Mouse (Mus musculus): ENCODE data around the gene Dst.

Gene Dst

GRCm38 (mm10) chr1:34139191-34139853 is 231.3 kb downstream of the Dst start:
- no peak for DNase-seq

- DNase-seq, result peak; percentile 55
These were observed 231.9 kb downstream of the Dst start for GRCm38 (mm10) chr1:34139871-34140471.

GRCm38 (mm10) chr1:34140686-34141085 is 232.7 kb downstream of the Dst start:
- DNase-seq, result no peak

- DNase-seq, result no peak
These were observed 235.0 kb downstream of the Dst start for GRCm38 (mm10) chr1:34142951-34143580.

- peak; percentile 30 for DNase-seq
These were observed 236.8 kb downstream of the Dst start for GRCm38 (mm10) chr1:34144826-34145225.

- DNase-seq, result no peak
These were observed 240.0 kb downstream of the Dst start for GRCm38 (mm10) chr1:34148039-34148438.

- no peak for DNase-seq
These were observed 242.5 kb downstream of the Dst start for GRCm38 (mm10) chr1:34150416-34151093.

- DNase-seq, result no peak
These were observed 244.7 kb downstream of the Dst start for GRCm38 (mm10) chr1:34152683-34153082.

GRCm38 (mm10) chr1:34156058-34156457 is 248.0 kb downstream of the Dst start:
- DNase-seq, result no peak

- no peak for DNase-seq
These were observed 249.7 kb downstream of the Dst start for GRCm38 (mm10) chr1:34157702-34158101.

- no peak for DNase-seq
These were observed 250.8 kb downstream of the Dst start for GRCm38 (mm10) chr1:34158822-34159221.

- DNase-seq, result no peak
These were observed 251.9 kb downstream of the Dst start for GRCm38 (mm10) chr1:34159898-34160297.

- DNase-seq, result peak; percentile 93
These were observed 256.7 kb downstream of the Dst start for GRCm38 (mm10) chr1:34164616-34165295.

GRCm38 (mm10) chr1:34165926-34166325 is 257.9 kb downstream of the Dst start:
- no peak for DNase-seq

- peak; percentile 34 for DNase-seq
These were observed 259.4 kb downstream of the Dst start for GRCm38 (mm10) chr1:34167151-34168057.

- no peak for DNase-seq
These were observed 261.1 kb downstream of the Dst start for GRCm38 (mm10) chr1:34169086-34169485.

- DNase-seq, result no peak
These were observed 266.5 kb downstream of the Dst start for GRCm38 (mm10) chr1:34174517-34174916.

- no peak for DNase-seq
These were observed 266.9 kb downstream of the Dst start for GRCm38 (mm10) chr1:34174961-34175360.

- DNase-seq, result no peak
These were observed 270.1 kb downstream of the Dst start for GRCm38 (mm10) chr1:34178022-34178727.

- DNase-seq, result no peak
These were observed 271.7 kb downstream of the Dst start for GRCm38 (mm10) chr1:34179756-34180155.
